Mouse (Mus musculus): Measurements from ENCODE around the gene Gm10401. TPM values are rescaled to one million over a fixed set of nuclear protein-coding genes. Genes with fewer than 3 reads are reported as not detected.
"Not testable (repeated sequence)": the region's sequence is repeated elsewhere in the genome, so short reads cannot be mapped to it uniquely, and the experiment has no call there.

Gm10401 gene
- polyA plus RNA-seq, 1 experiment from 2014 or later: 60.9 TPM

- 91% methylated on average over 5 of the region's 5 CpGs for WGBS
- ATAC-seq (ENCODE audit: low read depth): no peak
- Histone ChIP-seq H3K9ac (replicated peaks; ENCODE audit: low read depth, low read length) (no peak overlapping the region), H3K27me3 (ENCODE audit: control insufficient read depth, insufficient read depth, low read length) (no peaks in the 10 kb centered on the region), H3K4me2 (ENCODE audit: low read depth, low read length) (no peak overlapping the region), H3K36me3 (ENCODE audit: control insufficient read depth, insufficient read depth, low read length) (peaks cover 5% of the 10 kb centered on the region; the same call in 1 of the 2 replicates), H3K4me3 (ENCODE audit: low read depth, low read length) (no peak overlapping the region), H3K27ac (ENCODE audit: low read depth, low read length) (no peak overlapping the region), H3K9me3 (ENCODE audit: control insufficient read depth, low read length) (no peaks in the 10 kb centered on the region), H3K4me1 (ENCODE audit: control insufficient read depth, insufficient read depth, low read length) (no peaks in the 10 kb centered on the region)
Observed at GRCm38 (mm10) chr5:115081636-115082035, 16.5 kb downstream of the Gm10401 start.

DNA sequence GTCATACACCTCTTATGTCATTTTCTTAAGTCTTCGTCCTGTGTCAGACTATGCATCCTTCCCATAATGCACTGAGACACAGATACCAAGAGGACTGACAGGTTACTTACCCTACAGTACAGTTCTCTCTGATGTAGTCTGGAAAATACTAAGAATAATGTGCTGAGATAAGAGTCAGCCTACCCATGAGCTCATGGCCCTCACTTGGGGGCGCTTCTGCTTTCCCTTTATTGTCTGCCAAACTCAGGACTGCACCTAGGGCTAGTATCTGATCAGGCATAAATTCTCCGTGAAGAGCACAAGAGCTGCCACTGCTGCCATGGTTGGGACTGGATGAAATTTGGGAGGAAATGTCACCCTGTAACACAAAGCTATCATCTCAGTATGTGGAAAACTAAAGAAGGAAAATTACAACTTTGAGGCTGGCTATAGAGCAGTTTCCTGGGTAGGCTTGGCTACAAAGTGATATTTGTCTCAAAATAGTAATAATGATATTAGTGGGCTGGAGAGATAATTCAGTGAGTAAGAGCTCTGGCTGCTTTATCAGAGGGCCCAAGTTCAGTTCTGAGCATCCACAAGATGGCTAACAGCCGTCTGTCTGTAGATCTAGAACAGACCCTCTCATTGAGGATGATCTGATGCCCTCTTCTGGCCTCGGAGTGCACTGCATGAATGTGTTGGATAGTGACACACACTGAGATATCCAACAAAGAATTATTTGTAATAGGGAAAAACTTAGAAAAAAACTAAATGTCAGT, 21.8 kb downstream of the Gm10401 start:
- H3K4me2 ChIP-seq (ENCODE audit: low read depth, low read length): no peak overlapping the region
- no peaks in the 10 kb centered on the region for H3K27me3 ChIP-seq (ENCODE audit: control insufficient read depth, insufficient read depth, low read length)
- no peaks in the 10 kb centered on the region for H3K9me3 ChIP-seq (ENCODE audit: control insufficient read depth, low read length)
- H3K36me3 ChIP-seq (ENCODE audit: control insufficient read depth, insufficient read depth, low read length): peaks cover 7% of the 10 kb centered on the region; the same call in 1 of the 2 replicates
- H3K4me1 ChIP-seq (ENCODE audit: control insufficient read depth, insufficient read depth, low read length): no peaks in the 10 kb centered on the region
- 57% methylated on average over 5 of the region's 5 CpGs for WGBS
- H3K27ac ChIP-seq (ENCODE audit: low read depth, low read length): no peak overlapping the region
- no peak overlapping the region for H3K9ac ChIP-seq (replicated peaks; ENCODE audit: low read depth, low read length)
- H3K4me3 ChIP-seq (ENCODE audit: low read depth, low read length): no peak overlapping the region
- no peak for ATAC-seq (ENCODE audit: low read depth)

- 84% methylated on average over 4 of the region's 4 CpGs for WGBS
- Histone ChIP-seq H3K27ac (ENCODE audit: low read depth, low read length) (no peak overlapping the region), H3K4me3 (ENCODE audit: low read depth, low read length) (no peak overlapping the region), H3K9ac (replicated peaks; ENCODE audit: low read depth, low read length) (no peak overlapping the region), H3K4me1 (ENCODE audit: control insufficient read depth, insufficient read depth, low read length) (no peaks in the 10 kb centered on the region), H3K9me3 (ENCODE audit: control insufficient read depth, low read length) (no peaks in the 10 kb centered on the region), H3K4me2 (ENCODE audit: low read depth, low read length) (no peak overlapping the region), H3K27me3 (ENCODE audit: control insufficient read depth, insufficient read depth, low read length) (no peaks in the 10 kb centered on the region), H3K36me3 (ENCODE audit: control insufficient read depth, insufficient read depth, low read length) (peaks cover 7% of the 10 kb centered on the region; the same call in 1 of the 2 replicates)
- ATAC-seq (ENCODE audit: low read depth): no peak
Observed at GRCm38 (mm10) chr5:115074749-115075148, 23.3 kb downstream of the Gm10401 start.

- H3K27me3 ChIP-seq (ENCODE audit: control insufficient read depth, insufficient read depth, low read length); H3K36me3 ChIP-seq (ENCODE audit: control insufficient read depth, insufficient read depth, low read length); ATAC-seq (ENCODE audit: low read depth); H3K4me2 ChIP-seq (ENCODE audit: low read depth, low read length); H3K9ac ChIP-seq (replicated peaks; ENCODE audit: low read depth, low read length); H3K9me3 ChIP-seq (ENCODE audit: control insufficient read depth, low read length); H3K4me3 ChIP-seq (ENCODE audit: low read depth, low read length); H3K27ac ChIP-seq (ENCODE audit: low read depth, low read length); H3K4me1 ChIP-seq (ENCODE audit: control insufficient read depth, insufficient read depth, low read length): not testable (repeated sequence)
- WGBS: 18% methylated on average over 8 of the region's 8 CpGs
Observed at GRCm38 (mm10) chr5:115073306-115073705, 24.8 kb downstream of the Gm10401 start.

- no peak for ATAC-seq (ENCODE audit: low read depth)
- no peak overlapping the region for H3K4me2 ChIP-seq (ENCODE audit: low read depth, low read length)
- no peak overlapping the region for H3K27ac ChIP-seq (ENCODE audit: low read depth, low read length)
- H3K36me3 ChIP-seq (ENCODE audit: control insufficient read depth, insufficient read depth, low read length): peaks cover 7% of the 10 kb centered on the region; the same call in 1 of the 2 replicates
- WGBS: 90% methylated on average over 7 of the region's 7 CpGs
- H3K9me3 ChIP-seq (ENCODE audit: control insufficient read depth, low read length): no peaks in the 10 kb centered on the region
- H3K9ac ChIP-seq (replicated peaks; ENCODE audit: low read depth, low read length): no peak overlapping the region
- no peaks in the 10 kb centered on the region for H3K27me3 ChIP-seq (ENCODE audit: control insufficient read depth, insufficient read depth, low read length)
- H3K4me3 ChIP-seq (ENCODE audit: low read depth, low read length): no peak overlapping the region
- H3K4me1 ChIP-seq (ENCODE audit: control insufficient read depth, insufficient read depth, low read length): no peaks in the 10 kb centered on the region
Observed at GRCm38 (mm10) chr5:115072143-115072542, 26.0 kb downstream of the Gm10401 start.

DNA sequence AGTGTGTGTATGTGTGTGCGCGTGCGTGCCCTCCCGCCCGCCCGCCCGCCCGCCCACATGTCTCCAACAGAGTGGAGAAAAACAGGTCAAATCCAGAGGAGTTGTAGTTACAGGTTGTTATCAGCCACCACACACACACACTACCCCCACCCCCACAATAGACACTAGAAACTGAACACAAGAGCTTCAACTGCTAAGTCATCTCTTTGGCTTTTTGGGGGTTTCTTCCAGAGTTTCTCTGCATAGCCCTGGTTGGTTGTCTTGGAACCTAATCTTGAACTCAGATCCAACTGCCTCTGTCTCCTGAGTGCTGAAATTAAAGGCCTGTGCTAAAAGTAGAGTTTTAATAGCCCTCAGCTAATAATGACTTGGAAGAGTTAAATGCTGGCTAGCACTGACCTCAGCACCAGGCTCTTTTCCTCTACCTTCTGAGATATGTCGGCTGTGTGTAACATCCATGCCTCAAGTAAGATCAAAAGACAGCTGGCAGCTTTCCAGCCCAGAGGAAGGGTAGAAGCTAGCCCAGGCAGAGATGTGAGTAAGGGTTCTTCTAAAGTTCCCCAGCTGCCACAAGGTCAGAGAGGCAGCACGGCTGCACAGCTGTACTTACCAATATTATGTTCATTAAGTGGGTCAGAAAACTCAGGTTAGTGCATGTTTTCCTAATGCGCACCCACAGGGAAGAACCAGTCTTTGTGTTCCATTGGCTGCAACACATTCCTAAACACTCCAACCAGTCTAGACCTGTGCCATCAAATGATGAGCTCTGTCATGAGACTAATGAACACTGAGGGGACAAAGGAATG, 26.8 kb downstream of the Gm10401 start:
- H3K36me3 ChIP-seq (ENCODE audit: control insufficient read depth, insufficient read depth, low read length): peaks cover 7% of the 10 kb centered on the region; the same call in 1 of the 2 replicates
- H3K9me3 ChIP-seq (ENCODE audit: control insufficient read depth, low read length): no peaks in the 10 kb centered on the region
- H3K9ac ChIP-seq (replicated peaks; ENCODE audit: low read depth, low read length): no peak overlapping the region
- no peak overlapping the region for H3K4me2 ChIP-seq (ENCODE audit: low read depth, low read length)
- no peaks in the 10 kb centered on the region for H3K4me1 ChIP-seq (ENCODE audit: control insufficient read depth, insufficient read depth, low read length)
- WGBS: 90% methylated on average over 11 of the region's 11 CpGs
- H3K27ac ChIP-seq (ENCODE audit: low read depth, low read length): no peak overlapping the region
- no peak for ATAC-seq (ENCODE audit: low read depth)
- no peak overlapping the region for H3K4me3 ChIP-seq (ENCODE audit: low read depth, low read length)
- no peaks in the 10 kb centered on the region for H3K27me3 ChIP-seq (ENCODE audit: control insufficient read depth, insufficient read depth, low read length)

- Histone ChIP-seq H3K4me1 (ENCODE audit: control insufficient read depth, insufficient read depth, low read length) (no peaks in the 10 kb centered on the region), H3K4me2 (ENCODE audit: low read depth, low read length) (no peak overlapping the region), H3K4me3 (ENCODE audit: low read depth, low read length) (no peak overlapping the region), H3K36me3 (ENCODE audit: control insufficient read depth, insufficient read depth, low read length) (peaks cover 7% of the 10 kb centered on the region; the same call in 1 of the 2 replicates), H3K9me3 (ENCODE audit: control insufficient read depth, low read length) (no peaks in the 10 kb centered on the region), H3K9ac (replicated peaks; ENCODE audit: low read depth, low read length) (no peak overlapping the region), H3K27ac (ENCODE audit: low read depth, low read length) (no peak overlapping the region), H3K27me3 (ENCODE audit: control insufficient read depth, insufficient read depth, low read length) (no peaks in the 10 kb centered on the region)
- ATAC-seq (ENCODE audit: low read depth): no peak
- 96% methylated on average over 2 of the region's 2 CpGs for WGBS
Observed at GRCm38 (mm10) chr5:115070457-115070856, 27.6 kb downstream of the Gm10401 start.

DNA sequence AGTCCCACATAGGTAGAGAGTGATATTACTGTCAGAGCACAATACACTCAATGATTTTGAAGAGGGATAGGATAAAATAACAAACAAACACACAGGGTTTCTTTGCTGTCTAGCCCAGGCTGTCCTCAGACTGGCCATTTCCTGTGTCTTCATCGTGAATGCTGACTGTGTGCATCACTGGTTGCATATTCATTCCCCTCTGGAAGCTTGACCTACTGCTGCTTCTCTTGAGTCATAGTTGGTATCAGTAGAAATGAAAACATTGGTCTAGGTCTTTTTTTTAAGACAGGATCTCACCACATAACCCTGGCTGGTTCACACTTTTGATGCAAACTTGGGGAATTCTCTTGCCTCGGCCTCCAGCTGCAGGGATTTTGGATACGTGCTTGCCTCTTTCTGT, 28.5 kb downstream of the Gm10401 start:
- H3K4me1 ChIP-seq (ENCODE audit: control insufficient read depth, insufficient read depth, low read length): no peaks in the 10 kb centered on the region
- H3K27ac ChIP-seq (ENCODE audit: low read depth, low read length): no peak overlapping the region
- no peak overlapping the region for H3K4me2 ChIP-seq (ENCODE audit: low read depth, low read length)
- no peaks in the 10 kb centered on the region for H3K9me3 ChIP-seq (ENCODE audit: control insufficient read depth, low read length)
- H3K9ac ChIP-seq (replicated peaks; ENCODE audit: low read depth, low read length): no peak overlapping the region
- 90% methylated on average over 3 of the region's 3 CpGs for WGBS
- no peaks in the 10 kb centered on the region for H3K27me3 ChIP-seq (ENCODE audit: control insufficient read depth, insufficient read depth, low read length)
- H3K4me3 ChIP-seq (ENCODE audit: low read depth, low read length): no peak overlapping the region
- ATAC-seq (ENCODE audit: low read depth): no peak
- no peaks in the 10 kb centered on the region for H3K36me3 ChIP-seq (ENCODE audit: control insufficient read depth, insufficient read depth, low read length)
